Mouse (Mus musculus) spleen, postnatal 10 days (tissue): ENCODE results near the gene Capzb.

Experiments
- DNase-seq, 2 experiments: peaks; one replicate each; pipeline ENCODE4 v3.0.0; 2021 to 2022; ENCODE audit warnings: low spot score in 2 of 2

Capzb gene

GRCm38 (mm10) chr4:139265783-139266499, 73.2 kb downstream of the Capzb start:
- no peak for DNase-seq

GRCm38 (mm10) chr4:139266500-139266865, 73.8 kb downstream of the Capzb start:
- no peak for DNase-seq

DNA sequence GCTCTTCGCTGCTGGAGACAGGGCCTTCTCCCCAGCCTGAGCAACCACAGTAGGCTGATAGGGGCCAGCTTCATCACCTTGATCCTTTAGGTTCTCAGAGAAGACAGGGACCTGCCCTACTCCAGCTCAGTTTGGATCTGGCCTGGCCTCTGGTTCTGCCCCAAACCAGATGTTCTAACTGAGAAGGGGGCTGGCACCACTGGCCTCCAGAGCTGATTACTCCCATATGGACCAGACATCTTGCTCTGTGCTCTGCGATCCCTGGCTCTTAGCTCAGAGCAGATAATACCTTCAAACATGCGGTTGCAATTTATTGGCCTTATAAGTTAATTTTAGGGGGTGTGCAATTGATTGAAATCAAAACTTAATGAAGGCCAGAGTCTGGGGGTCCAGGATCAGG, 74.6 kb downstream of the Capzb start:
- DNase-seq: no peak

DNA sequence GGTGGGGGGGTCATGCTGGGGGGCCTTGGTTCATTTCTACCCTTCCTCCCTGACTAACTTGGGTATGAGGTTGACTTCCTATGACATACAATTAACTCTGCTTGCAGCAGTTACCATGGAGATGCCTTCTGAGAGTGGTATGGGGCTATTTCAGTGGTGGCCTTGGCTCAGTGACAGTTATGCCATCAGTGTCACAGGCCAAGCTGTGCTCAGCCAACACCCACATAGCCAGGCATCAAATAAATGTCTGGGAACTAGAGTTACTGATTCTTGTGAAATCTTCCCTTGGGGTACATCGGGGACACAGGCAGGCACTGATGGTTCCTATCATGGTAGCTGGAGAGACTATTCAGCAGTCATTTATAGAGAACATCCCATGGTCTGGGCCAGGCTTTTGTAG, 75.5 kb downstream of the Capzb start:
- no peak for DNase-seq

DNA sequence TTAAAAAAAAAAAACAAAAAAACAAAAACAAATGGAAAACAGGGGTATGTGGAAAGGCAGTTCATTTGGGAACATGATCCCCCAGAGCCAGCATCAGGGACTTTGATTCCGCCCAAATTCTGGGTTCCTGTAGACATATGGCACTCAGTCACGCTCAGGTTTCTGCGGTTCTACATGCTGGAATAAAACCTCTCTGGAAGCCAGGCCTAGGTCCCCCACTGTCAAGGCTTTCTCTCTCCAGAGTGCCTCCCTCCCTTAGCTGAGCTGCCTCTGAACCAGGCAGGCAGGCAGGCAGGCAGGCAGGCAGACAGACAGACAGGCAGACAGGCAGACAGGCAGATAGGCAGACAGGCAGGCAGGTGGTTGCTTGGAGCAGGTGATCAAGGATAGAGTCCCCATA, 77.5 kb downstream of the Capzb start:
- DNase-seq: no peak

- DNase-seq: no peak
These were observed 78.9 kb downstream of the Capzb start for GRCm38 (mm10) chr4:139271562-139271961.

DNA sequence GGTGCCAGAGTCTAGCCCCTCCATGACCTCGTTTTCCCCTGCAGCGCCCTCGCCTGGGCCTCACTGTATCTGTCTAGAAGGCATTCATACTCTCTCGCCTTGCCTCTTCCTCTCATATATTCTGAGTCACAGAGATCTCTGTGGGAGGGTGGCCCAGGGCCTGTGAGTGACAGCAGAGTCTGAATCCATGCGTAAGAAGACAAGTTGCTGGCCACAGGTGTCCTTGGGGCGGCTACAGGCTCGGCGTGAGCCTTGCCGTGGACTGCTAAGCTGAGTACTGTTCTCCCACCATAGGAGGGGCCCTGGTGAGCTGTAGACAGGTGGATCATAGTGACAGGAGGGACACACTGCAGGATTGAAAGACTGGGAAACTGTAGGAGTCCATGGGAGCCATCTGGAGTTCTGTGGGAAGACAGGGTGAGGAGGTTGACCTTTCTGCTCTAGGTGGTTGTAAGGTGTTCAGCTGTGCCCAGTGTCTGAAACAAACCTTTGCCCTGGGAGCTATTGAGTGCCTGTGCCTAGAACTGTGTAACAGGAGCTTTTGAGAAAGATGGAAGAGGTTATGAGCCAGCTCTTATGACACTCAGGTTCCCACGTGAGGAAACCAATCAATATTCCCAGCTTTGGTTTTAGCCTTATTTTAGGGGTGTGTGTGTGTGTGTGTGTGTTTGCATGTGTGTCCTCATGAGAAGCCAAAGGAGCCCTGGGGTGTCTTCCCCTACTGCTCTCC, 80.4 kb downstream of the Capzb start:
- DNase-seq: no peak

- no peak for DNase-seq
These were observed 81.9 kb downstream of the Capzb start for GRCm38 (mm10) chr4:139274573-139274972.

DNA sequence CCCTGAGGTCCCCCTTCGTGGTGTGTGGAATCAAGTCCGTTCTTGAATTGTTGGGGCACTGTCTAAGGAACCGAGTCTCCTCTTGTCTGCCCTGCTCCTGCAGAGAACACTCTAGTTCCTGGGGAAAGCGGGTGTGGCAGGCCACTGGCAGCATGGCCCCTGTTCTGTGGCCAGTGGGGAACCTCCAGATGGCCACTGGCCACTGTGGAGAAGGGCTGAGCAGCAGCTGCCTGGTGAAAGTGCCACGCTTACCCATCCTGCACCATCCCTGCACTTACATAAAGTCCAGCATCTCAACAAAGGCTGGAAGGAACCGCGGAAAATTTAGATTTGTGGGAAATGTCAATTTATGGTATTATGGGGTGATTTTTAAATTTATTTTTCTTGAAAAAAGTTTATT, 83.7 kb downstream of the Capzb start:
- no peak for DNase-seq

DNA sequence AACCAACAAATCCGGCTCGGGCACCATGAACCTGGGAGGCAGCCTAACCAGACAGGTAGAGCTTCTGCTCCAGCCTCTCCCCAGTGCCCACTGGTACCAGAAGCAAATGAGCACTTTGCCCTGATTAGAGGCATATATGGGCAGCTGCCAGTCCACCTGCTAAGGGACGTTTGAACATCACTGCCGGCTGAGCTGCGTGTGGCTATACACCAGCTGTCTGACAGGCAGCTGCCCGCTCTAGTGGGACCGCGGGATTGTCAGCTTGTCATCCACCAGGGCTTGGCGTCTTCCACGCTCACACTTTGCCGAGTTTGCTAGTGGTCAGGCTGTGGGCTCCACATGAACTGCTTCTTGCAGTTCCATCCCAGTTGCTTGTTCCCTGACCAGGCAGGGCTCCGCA, 87.8 kb downstream of the Capzb start:
- DNase-seq: no peak

GRCm38 (mm10) chr4:139281791-139282345, 89.2 kb downstream of the Capzb start:
- DNase-seq: no peak

GRCm38 (mm10) chr4:139282955-139283417, 90.3 kb downstream of the Capzb start:
- DNase-seq: no peak

DNA sequence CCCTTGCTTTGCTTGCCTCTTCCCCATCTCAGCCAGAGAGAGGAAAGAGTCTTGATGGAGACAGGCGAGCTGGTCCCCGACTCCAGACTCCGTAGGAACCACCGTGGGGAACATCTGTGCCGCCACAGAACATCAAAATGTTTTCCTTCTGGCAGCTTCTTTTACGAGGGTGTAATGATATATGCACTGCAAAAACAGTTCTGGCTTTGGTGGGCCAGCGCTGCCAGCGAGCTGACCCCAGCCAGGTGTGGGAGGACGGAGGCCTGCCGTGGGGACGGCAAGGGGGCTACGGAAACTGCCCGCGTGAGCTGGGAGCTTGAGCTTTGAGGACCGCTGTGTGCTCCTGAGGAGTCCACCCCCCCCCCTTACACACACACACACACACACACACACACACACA, 92.2 kb downstream of the Capzb start:
- no peak for DNase-seq

DNA sequence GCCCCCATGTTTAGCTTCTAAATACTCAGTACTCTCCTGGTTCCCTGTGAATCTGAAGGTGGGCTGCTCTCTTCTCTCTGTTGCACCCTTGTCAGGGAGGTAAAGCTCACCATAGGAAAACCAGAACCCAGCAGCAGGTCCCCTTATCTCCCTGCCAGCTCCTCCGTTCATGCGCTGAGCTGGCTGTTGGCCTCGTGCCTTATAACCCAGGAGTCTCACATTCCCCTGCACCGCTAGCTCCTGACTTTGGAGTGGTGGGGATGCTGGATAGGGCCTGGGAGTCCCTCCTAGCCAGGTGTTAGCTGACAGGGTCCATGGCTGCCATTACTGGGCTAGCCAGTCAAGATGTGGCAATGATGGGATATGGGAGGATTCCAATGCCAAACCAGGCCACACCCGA, 93.5 kb downstream of the Capzb start:
- DNase-seq: no peak

- DNase-seq: peak; percentile 79 to 87
These were observed 94.6 kb downstream of the Capzb start for GRCm38 (mm10) chr4:139287122-139287863.

- peak in 1 of 2 experiments; percentile 61 for DNase-seq
These were observed 96.3 kb downstream of the Capzb start for GRCm38 (mm10) chr4:139289017-139289416.

DNA sequence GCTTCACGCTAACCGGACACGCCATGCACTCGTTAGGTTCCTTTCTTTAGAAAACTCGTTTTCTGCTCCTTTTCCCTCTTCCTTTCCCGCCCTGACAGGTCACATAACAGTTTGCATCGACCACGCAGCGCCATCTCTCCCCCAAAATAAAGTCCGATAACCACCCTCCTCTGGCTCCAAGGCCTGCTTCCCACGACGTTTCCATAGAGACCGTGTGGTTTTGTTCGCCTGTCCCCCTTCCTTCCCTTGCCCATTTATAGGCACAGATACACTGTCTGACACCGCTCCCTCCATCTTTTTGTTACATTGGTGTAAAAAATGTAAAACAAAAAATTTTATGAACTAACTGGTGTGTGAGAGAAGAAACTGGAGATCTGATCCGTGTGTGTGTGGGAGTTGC, 98.4 kb downstream of the Capzb start:
- no peak for DNase-seq

DNA sequence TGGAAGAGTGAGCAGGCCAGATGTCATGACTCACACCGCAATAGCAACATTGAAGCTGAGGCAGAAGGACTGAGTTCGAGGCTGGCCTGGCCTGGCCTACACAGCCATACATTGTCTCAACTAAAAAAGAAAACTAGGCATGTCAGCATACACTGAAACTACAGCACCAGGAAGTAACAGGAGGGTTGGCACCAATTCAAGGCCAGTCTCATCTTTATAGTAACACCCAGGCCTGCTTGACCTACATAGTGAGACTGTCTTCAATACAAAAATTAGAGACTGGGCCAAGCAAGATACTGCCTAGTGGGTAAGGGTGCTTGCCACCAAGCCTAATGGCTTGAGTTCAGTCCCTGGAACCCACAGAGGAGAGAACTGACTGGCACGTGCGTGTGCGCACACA, 99.3 kb downstream of the Capzb start:
- DNase-seq: no peak

DNA sequence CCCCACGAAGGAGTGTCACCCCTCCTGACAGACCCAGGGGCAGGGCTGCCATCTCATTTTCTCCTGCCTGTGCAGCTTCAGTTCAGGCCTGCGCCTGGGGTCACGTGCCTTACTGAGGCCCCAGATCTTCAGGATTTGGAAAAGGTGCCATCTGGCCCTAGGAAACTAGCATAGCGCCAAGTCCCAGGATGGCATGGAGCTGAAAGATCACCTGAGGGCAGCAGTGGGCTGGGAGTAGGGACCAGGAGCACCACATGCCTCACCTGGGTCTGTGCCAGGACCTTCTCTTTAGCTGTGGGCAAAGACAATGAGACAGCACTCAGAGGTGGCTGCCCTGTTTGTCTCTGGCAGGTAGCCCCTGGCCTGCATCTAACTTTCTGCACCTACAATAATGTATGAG, 104.9 kb downstream of the Capzb start:
- no peak for DNase-seq

GRCm38 (mm10) chr4:139298671-139299366, 106.1 kb downstream of the Capzb start:
- DNase-seq: no peak

- DNase-seq: no peak
These were observed 109.1 kb downstream of the Capzb start for GRCm38 (mm10) chr4:139301780-139302179.

DNA sequence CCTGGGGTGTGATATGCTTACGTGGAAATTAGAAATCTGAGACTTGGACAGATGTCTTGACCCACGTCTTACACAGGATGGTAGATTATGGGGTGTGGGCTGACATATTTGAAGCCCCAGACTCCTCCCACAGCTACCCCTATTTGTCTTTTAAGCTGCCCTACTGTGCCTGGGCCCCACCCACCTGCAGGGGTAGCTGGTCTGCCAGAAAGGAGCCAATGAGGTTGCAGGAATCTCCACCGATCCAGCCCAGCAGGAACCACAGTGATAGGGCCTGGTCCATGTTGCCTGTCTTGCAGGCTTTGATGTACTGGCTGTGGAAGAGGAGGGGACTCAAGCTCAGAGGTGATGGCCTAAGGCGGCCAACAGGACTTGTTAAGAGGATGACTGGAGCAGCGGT, 109.5 kb downstream of the Capzb start:
- DNase-seq: no peak
